Mouse (Mus musculus) neural tube, embryonic 11.5 days (tissue): Measurements from ENCODE around the gene Myoz1. TPM values are rescaled to one million over a fixed set of nuclear protein-coding genes. Genes with fewer than 3 reads are reported as not detected.

Experiments used
- ATAC-seq: fragments of 200-750 bp; cut with Nextera tagmentation; 2 replicates; pipeline ENCODE4 v1.8.0; 2017; ENCODE audit warnings: moderate number of reproducible peaks, mild to moderate bottlenecking, moderate TSS enrichment, moderate library complexity; ENCODE audit not compliant: insufficient read depth, low FRiP score, low TSS enrichment
- DNase-seq: peaks from one replicate; pipeline ENCODE4 v3.0.0-alpha.2; 2015; ENCODE audit warnings: low spot score
- H3K27ac ChIP-seq: fragments of 300-500 bp; sonication (generic); 2 replicates; pipeline ENCODE4 v1.5.1; 2014; ENCODE audit warnings: low read depth, mild to moderate bottlenecking, low read length
- H3K27me3 ChIP-seq: fragments of 300-500 bp; sonication (generic); 2 replicates; pipeline ENCODE4 v1.6.1; 2014; ENCODE audit warnings: mild to moderate bottlenecking, low read length, mixed read lengths; ENCODE audit not compliant: control insufficient read depth, insufficient read depth
- H3K36me3 ChIP-seq: fragments of 300-500 bp; sonication (generic); 2 replicates; pipeline ENCODE4 v1.6.1; 2014; ENCODE audit warnings: mild to moderate bottlenecking, low read length, moderate library complexity, mixed read lengths; ENCODE audit not compliant: control insufficient read depth, insufficient read depth
- H3K4me1 ChIP-seq: fragments of 300-500 bp; sonication (generic); 2 replicates; pipeline ENCODE4 v1.6.1; 2014; ENCODE audit warnings: low read length, mixed read lengths; ENCODE audit not compliant: control insufficient read depth, insufficient read depth
- H3K4me2 ChIP-seq: fragments of 300-500 bp; sonication (generic); 2 replicates; pipeline ENCODE4 v1.6.1; 2014; ENCODE audit warnings: low read depth, mild to moderate bottlenecking, moderate library complexity
- H3K4me3 ChIP-seq: fragments of 300-500 bp; sonication (generic); 2 replicates; pipeline ENCODE4 v1.5.1; 2014; ENCODE audit warnings: low read depth, low read length
- H3K9ac ChIP-seq: fragments of 300-500 bp; sonication (generic); 2 replicates; pipeline ENCODE4 v1.6.1; 2014; ENCODE audit warnings: mild to moderate bottlenecking, low read length
- H3K9me3 ChIP-seq: fragments of 300-500 bp; sonication (generic); 2 replicates; pipeline ENCODE4 v1.6.1; 2016; ENCODE audit warnings: low read length; ENCODE audit not compliant: control insufficient read depth
- WGBS: fragments of 180-500 bp; shearing (Covaris S2); extraction: QIAGEN DNeasy Blood & Tissue Kit; methylation state at CpG from one replicate; pipeline ENCODE4 v1.1.7; 2014; 5-methylcytosine and 5-hydroxymethylcytosine counted together
- polyA plus RNA-seq: library from polyadenylated mRNA; unstranded; fragments of >200 nt; fragmentation: Nextera tagmentation; extraction: Ambion mirVana; gene quantifications from 2 replicates; pipeline ENCODE4 v1.2.1, GENCODE M21; 2014

The Myoz1 gene
- polyA plus RNA-seq, 1 experiment from 2014 or later, result 0.45 TPM

GRCm38 (mm10) chr14:20663601-20664000 lies 7.3 kb upstream of the Myoz1 start:
- DNase-seq (no peak), ATAC-seq (no peak)
- Histone ChIP-seq H3K36me3 (no peaks in the 10 kb centered on the region), H3K27me3 (0 out of 2 replicates have a peak, but pooled peaks cover 2% of the 10 kb centered on the region), H3K4me2 (no peak overlapping the region), H3K27ac (no peak overlapping the region), H3K9me3 (no peaks in the 10 kb centered on the region), H3K9ac (no peak overlapping the region), H3K4me1 (peaks cover 6% of the 10 kb centered on the region; the same call in 1 of the 2 replicates), H3K4me3 (no peak overlapping the region)
- 67% methylated on average over 2 of the region's 2 CpGs for WGBS

GRCm38 (mm10) chr14:20662740-20663139 lies 6.4 kb upstream of the Myoz1 start:
- DNase-seq (no peak), ATAC-seq (no peak)
- Histone ChIP-seq H3K9ac (no peak overlapping the region), H3K4me1 (peaks cover 6% of the 10 kb centered on the region; the same call in 1 of the 2 replicates), H3K9me3 (no peaks in the 10 kb centered on the region), H3K27me3 (0 out of 2 replicates have a peak, but pooled peaks cover 2% of the 10 kb centered on the region), H3K4me2 (no peak overlapping the region), H3K4me3 (peak overlapping the region; percentile 56; the same call in 1 of the 2 replicates), H3K27ac (no peak overlapping the region), H3K36me3 (no peaks in the 10 kb centered on the region)
- WGBS, result 76% methylated on average over 3 of the region's 3 CpGs

GRCm38 (mm10) chr14:20661661-20662331 lies 5.5 kb upstream of the Myoz1 start:
- H3K27me3 ChIP-seq, result no peaks in the 10 kb centered on the region
- peak overlapping the region; percentile 56 for H3K4me3 ChIP-seq
- H3K9ac ChIP-seq, result peak overlapping the region; percentile 73
- no peaks in the 10 kb centered on the region for H3K9me3 ChIP-seq
- peaks cover 6% of the 10 kb centered on the region; the same call in 1 of the 2 replicates for H3K4me1 ChIP-seq
- H3K4me2 ChIP-seq, result peak overlapping the region; percentile 86
- H3K27ac ChIP-seq, result peak overlapping the region; percentile 65; the same call in 1 of the 2 replicates
- 9% methylated on average over 19 of the region's 19 CpGs for WGBS
- ATAC-seq, result peak; percentile 48
- no peaks in the 10 kb centered on the region for H3K36me3 ChIP-seq
- DNase-seq, result peak; percentile 47

GRCm38 (mm10) chr14:20660827-20661660 lies 4.7 kb upstream of the Myoz1 start:
- Histone ChIP-seq H3K4me3 (peak overlapping the region; percentile 56), H3K27ac (peak overlapping the region; percentile 65), H3K4me2 (peak overlapping the region; percentile 86), H3K36me3 (no peaks in the 10 kb centered on the region), H3K27me3 (no peaks in the 10 kb centered on the region), H3K9ac (peak overlapping the region; percentile 73), H3K9me3 (no peaks in the 10 kb centered on the region), H3K4me1 (peaks cover 6% of the 10 kb centered on the region; the same call in 1 of the 2 replicates)
- DNase-seq (peak; percentile 93), ATAC-seq (peak; percentile 82)
- WGBS, result 1% methylated on average over 51 of the region's 52 CpGs

GRCm38 (mm10) chr14:20659687-20660086 lies 3.3 kb upstream of the Myoz1 start:
- Histone ChIP-seq H3K9ac (no peak overlapping the region; the same call in 1 of the 2 replicates), H3K27ac (no peak overlapping the region), H3K36me3 (no peaks in the 10 kb centered on the region), H3K4me2 (no peak overlapping the region), H3K4me1 (peaks cover 6% of the 10 kb centered on the region; the same call in 1 of the 2 replicates), H3K9me3 (no peaks in the 10 kb centered on the region), H3K27me3 (no peaks in the 10 kb centered on the region), H3K4me3 (no peak overlapping the region)
- DNase-seq (no peak), ATAC-seq (no peak)
- WGBS, result 92% methylated on average over 7 of the region's 7 CpGs

- DNase-seq (no peak), ATAC-seq (no peak)
- H3K9ac ChIP-seq, result no peak overlapping the region
- no peaks in the 10 kb centered on the region for H3K27me3 ChIP-seq
- no peak overlapping the region for H3K4me3 ChIP-seq
- WGBS, result 90% methylated on average over 6 of the region's 6 CpGs
- H3K27ac ChIP-seq, result no peak overlapping the region
- no peak overlapping the region for H3K4me2 ChIP-seq
- H3K4me1 ChIP-seq, result peaks cover 6% of the 10 kb centered on the region; the same call in 1 of the 2 replicates
- H3K9me3 ChIP-seq, result no peaks in the 10 kb centered on the region
- H3K36me3 ChIP-seq, result no peaks in the 10 kb centered on the region
These were observed 2.6 kb upstream of the Myoz1 start for GRCm38 (mm10) chr14:20658902-20659301.

GRCm38 (mm10) chr14:20658326-20658725 lies 2.0 kb upstream of the Myoz1 start:
- Histone ChIP-seq H3K27me3 (no peaks in the 10 kb centered on the region), H3K36me3 (no peaks in the 10 kb centered on the region), H3K9ac (no peak overlapping the region), H3K4me3 (no peak overlapping the region), H3K4me1 (peaks cover 6% of the 10 kb centered on the region; the same call in 1 of the 2 replicates), H3K9me3 (no peaks in the 10 kb centered on the region), H3K27ac (no peak overlapping the region), H3K4me2 (no peak overlapping the region)
- no peak for ATAC-seq
- no peak for DNase-seq

GRCm38 (mm10) chr14:20655731-20656130 lies 609 bp downstream of the Myoz1 start:
- 77% methylated on average over 9 of the region's 9 CpGs for WGBS
- Histone ChIP-seq H3K9ac (no peak overlapping the region), H3K4me2 (no peak overlapping the region), H3K9me3 (no peaks in the 10 kb centered on the region), H3K4me1 (no peaks in the 10 kb centered on the region), H3K27me3 (no peaks in the 10 kb centered on the region), H3K27ac (no peak overlapping the region), H3K4me3 (no peak overlapping the region), H3K36me3 (no peaks in the 10 kb centered on the region)
- ATAC-seq (no peak), DNase-seq (no peak)
